Mouse (Mus musculus): ENCODE data around the gene Islr.

Gene Islr

GRCm38 (mm10) chr9:58150733-58151361 is 53.3 kb downstream of the Islr start:
- peak; percentile 25 for DNase-seq (ENCODE audit: low spot score)

GRCm38 (mm10) chr9:58148806-58149205 is 55.3 kb downstream of the Islr start:
- no peak for DNase-seq (ENCODE audit: low spot score)

- no peak for DNase-seq (ENCODE audit: low spot score)
Observed at GRCm38 (mm10) chr9:58145417-58145816, 58.7 kb downstream of the Islr start.

- no peak for DNase-seq (ENCODE audit: low spot score)
Observed at GRCm38 (mm10) chr9:58144664-58145063, 59.4 kb downstream of the Islr start.

GRCm38 (mm10) chr9:58143419-58143818 is 60.7 kb downstream of the Islr start:
- DNase-seq (ENCODE audit: low spot score), result no peak

- DNase-seq (ENCODE audit: low spot score), result peak; percentile 79
Observed at GRCm38 (mm10) chr9:58139947-58140346, 64.2 kb downstream of the Islr start.

GRCm38 (mm10) chr9:58135921-58136321 is 68.2 kb downstream of the Islr start:
- no peak for DNase-seq (ENCODE audit: low spot score)

- DNase-seq (ENCODE audit: low spot score), result no peak
Observed at GRCm38 (mm10) chr9:58134906-58135305, 69.2 kb downstream of the Islr start.

- DNase-seq (ENCODE audit: low spot score), result peak; percentile 47
Observed at GRCm38 (mm10) chr9:58133893-58134884, 69.9 kb downstream of the Islr start.

- peak; percentile 63 for DNase-seq (ENCODE audit: low spot score)
Observed at GRCm38 (mm10) chr9:58131735-58132134, 72.4 kb downstream of the Islr start.

GRCm38 (mm10) chr9:58130909-58131308 is 73.2 kb downstream of the Islr start:
- DNase-seq (ENCODE audit: low spot score), result no peak

- DNase-seq (ENCODE audit: low spot score), result no peak
Observed at GRCm38 (mm10) chr9:58129508-58129907, 74.6 kb downstream of the Islr start.

GRCm38 (mm10) chr9:58128926-58129413 is 75.1 kb downstream of the Islr start:
- no peak for DNase-seq (ENCODE audit: low spot score)

- DNase-seq (ENCODE audit: low spot score), result no peak
Observed at GRCm38 (mm10) chr9:58125811-58126210, 78.3 kb downstream of the Islr start.

GRCm38 (mm10) chr9:58125085-58125484 is 79.0 kb downstream of the Islr start:
- DNase-seq (ENCODE audit: low spot score), result no peak

GRCm38 (mm10) chr9:58118671-58119070 is 85.4 kb downstream of the Islr start, which contains the start of gene Ccdc33:
Gene Ccdc33, minus strand, starts transcription at chr9:58118823.
- no peak for DNase-seq (ENCODE audit: low spot score)

GRCm38 (mm10) chr9:58116024-58116651 is 88.0 kb downstream of the Islr start:
- no peak for DNase-seq (ENCODE audit: low spot score)

- DNase-seq (ENCODE audit: low spot score), result no peak
Observed at GRCm38 (mm10) chr9:58115297-58115925, 88.7 kb downstream of the Islr start.

GRCm38 (mm10) chr9:58114019-58114418 is 90.1 kb downstream of the Islr start:
- no peak for DNase-seq (ENCODE audit: low spot score)

GRCm38 (mm10) chr9:58113279-58113884 is 90.7 kb downstream of the Islr start:
- no peak for DNase-seq (ENCODE audit: low spot score)

- no peak for DNase-seq (ENCODE audit: low spot score)
Observed at GRCm38 (mm10) chr9:58112866-58113278, 91.2 kb downstream of the Islr start.

Data from T-cell, adult 2 months (primary cell).